Comparison of ENCODE assay signal across 14 mouse cellular contexts in the genomic region with DNA sequence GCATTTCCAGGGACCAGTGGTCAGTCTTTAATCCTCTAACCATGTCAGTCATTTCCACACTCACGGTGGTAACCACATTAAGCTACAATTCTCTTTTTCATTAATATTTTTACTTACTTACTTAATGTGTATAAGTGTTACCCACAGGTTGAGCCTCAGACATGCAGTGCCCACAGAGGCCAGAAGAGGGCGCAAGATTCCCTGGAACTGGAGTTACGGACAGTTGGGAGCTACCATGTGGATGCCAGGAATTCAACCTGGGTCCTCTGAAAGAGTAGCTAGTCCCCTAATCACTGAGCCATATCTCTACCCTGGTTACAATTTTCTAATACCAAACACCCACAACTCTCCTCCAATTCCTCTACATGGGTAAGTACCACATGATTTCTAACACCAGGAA.
DNase-seq lines count a peak whose midpoint lies in the region; ATAC-seq and TF ChIP-seq lines count a peak whose summit lies in the region.
"Had no signal": no experiment of that assay in that cellular context is flagged by ENCODE, and none has a peak within 500 bp of the region (broad histone marks: within the 10 kb centered on the region; RNA-seq: fewer than 3 reads in every experiment).

No protein-coding gene starts in this region.

- 72% methylated on average over 3 of the region's 3 CpGs for WGBS in hindbrain, postnatal 0 days
- WGBS in hindbrain, embryonic 13.5 days, result 67% methylated on average over 3 of the region's 3 CpGs
- WGBS in lung, embryonic 14.5 days, result 68% methylated on average over 3 of the region's 3 CpGs

- no peaks in the 10 kb centered on the region for H3K27me3 ChIP-seq in hindbrain, postnatal 0 days (ENCODE audit: insufficient read depth, low read length)
- no peaks in the 10 kb centered on the region for H3K27me3 ChIP-seq in hindbrain, embryonic 13.5 days
- no peaks in the 10 kb centered on the region for H3K27me3 ChIP-seq in lung, embryonic 14.5 days (ENCODE audit: insufficient read depth, low read length)
- H3K27me3 ChIP-seq in MEL (ENCODE audit: control insufficient read depth in 1 of 2, insufficient read depth in 2 of 2, low read length in 2 of 2), result no peaks in the 10 kb centered on the region

- TF ChIP-seq RAD21 in MEL (IDR thresholded peaks at IDR 0.05; ENCODE audit: low read depth, low read length), result no peak

- H3K4me3 ChIP-seq in hindbrain, postnatal 0 days (ENCODE audit: low read length), result no peak overlapping the region
- no peak overlapping the region for H3K4me3 ChIP-seq in hindbrain, embryonic 13.5 days
- no peak overlapping the region for H3K4me3 ChIP-seq in lung, embryonic 14.5 days (ENCODE audit: low read depth, low read length)
- no peak overlapping the region for H3K4me3 ChIP-seq in MEL (ENCODE audit: control insufficient read depth in 1 of 2, insufficient read depth in 1 of 2, low read depth in 2 of 2, low read length in 2 of 2)

- TF ChIP-seq CTCF in hindbrain, postnatal 0 days (IDR thresholded peaks at IDR 0.05; ENCODE audit: low read depth), result 0 out of 2 replicates have a peak, but pooled peaks have one; percentile 27
- TF ChIP-seq CTCF in lung, embryonic 14.5 days (IDR thresholded peaks at IDR 0.05; ENCODE audit: low read depth), result peak; percentile 31
- TF ChIP-seq CTCF in MEL (IDR thresholded peaks at IDR 0.05 in 2 of 3, conservative IDR thresholded peaks at IDR 0.05 in 1 of 3; ENCODE audit: control insufficient read depth in 1 of 3, insufficient read depth in 1 of 3, low read depth in 2 of 3, low read length in 3 of 3, poor library complexity in 1 of 3, severe bottlenecking in 1 of 3), result peak; percentile 8 to 33 (median 30); a peak in 4 of 6 replicates

- H3K4me1 ChIP-seq in hindbrain, postnatal 0 days (ENCODE audit: insufficient read depth, low read length), result no peaks in the 10 kb centered on the region
- no peaks in the 10 kb centered on the region for H3K4me1 ChIP-seq in hindbrain, embryonic 13.5 days (replicated peaks)
- H3K4me1 ChIP-seq in lung, embryonic 14.5 days (ENCODE audit: insufficient read depth), result no peaks in the 10 kb centered on the region
- H3K4me1 ChIP-seq in MEL (ENCODE audit: control insufficient read depth in 1 of 2, insufficient read depth in 2 of 2, low read length in 2 of 2), result no peaks in the 10 kb centered on the region

- no peak for TF ChIP-seq EP300 in MEL (IDR thresholded peaks at IDR 0.05; ENCODE audit: low read depth in 1 of 2, low read length in 2 of 2)

- no peak overlapping the region for H3K9ac ChIP-seq in hindbrain, postnatal 0 days (replicated peaks; ENCODE audit: low read length)
- no peak overlapping the region for H3K9ac ChIP-seq in hindbrain, embryonic 13.5 days
- H3K9ac ChIP-seq in lung, embryonic 14.5 days, result no peak overlapping the region
- H3K9ac ChIP-seq in MEL (ENCODE audit: control insufficient read depth, low read depth, low read length, poor library complexity, severe bottlenecking), result no peak overlapping the region

- TF ChIP-seq POLR2A in MEL (IDR thresholded peaks at IDR 0.05; ENCODE audit: control insufficient read depth in 1 of 2, insufficient read depth in 1 of 2, low read depth in 1 of 2, low read length in 2 of 2, poor library complexity in 1 of 2), result no peak

- no peaks in the 10 kb centered on the region for H3K9me3 ChIP-seq in hindbrain, postnatal 0 days (ENCODE audit: low read length)
- H3K9me3 ChIP-seq in hindbrain, embryonic 13.5 days, result no peaks in the 10 kb centered on the region
- no peaks in the 10 kb centered on the region for H3K9me3 ChIP-seq in lung, embryonic 14.5 days (ENCODE audit: low read depth, low read length)
- H3K9me3 ChIP-seq in MEL (replicated peaks; ENCODE audit: insufficient read depth, low read length), result no peaks in the 10 kb centered on the region

- no peak overlapping the region for H3K4me2 ChIP-seq in hindbrain, postnatal 0 days (ENCODE audit: low read depth, low read length)
- H3K4me2 ChIP-seq in hindbrain, embryonic 13.5 days, result no peak overlapping the region
- H3K4me2 ChIP-seq in lung, embryonic 14.5 days, result no peak overlapping the region

- no peak overlapping the region for H3K27ac ChIP-seq in hindbrain, postnatal 0 days
- H3K27ac ChIP-seq in hindbrain, embryonic 13.5 days, result no peak overlapping the region
- no peak overlapping the region for H3K27ac ChIP-seq in lung, embryonic 14.5 days (ENCODE audit: low read depth)
- H3K27ac ChIP-seq in MEL (ENCODE audit: control insufficient read depth, low read depth, low read length), result no peak overlapping the region

- no peaks in the 10 kb centered on the region for H3K36me3 ChIP-seq in hindbrain, postnatal 0 days (ENCODE audit: insufficient read depth, low read length)
- H3K36me3 ChIP-seq in hindbrain, embryonic 13.5 days, result no peaks in the 10 kb centered on the region
- no peaks in the 10 kb centered on the region for H3K36me3 ChIP-seq in lung, embryonic 14.5 days (ENCODE audit: insufficient read depth)
- no peaks in the 10 kb centered on the region for H3K36me3 ChIP-seq in MEL (ENCODE audit: control insufficient read depth in 1 of 2, insufficient read depth in 2 of 2, low read length in 2 of 2)

- no peak for ATAC-seq in hindbrain, postnatal 0 days
- ATAC-seq in hindbrain, embryonic 13.5 days (ENCODE audit: low FRiP score), result no peak
- no peak for ATAC-seq in lung, embryonic 14.5 days (ENCODE audit: insufficient read depth)
- ATAC-seq in megakaryocyte progenitor cell, adult 5-6 weeks (replicated peaks; ENCODE audit: poor library complexity), result peak; percentile 42; the same call in 1 of the 2 replicates
- ATAC-seq: CD4-positive, CD25-positive, alpha-beta regulatory T cell, adult 4 months had no signal

- DNase-seq in hindbrain, postnatal 0 days (ENCODE audit: low spot score), result no peak
- peak; percentile 14 for DNase-seq in lung, embryonic 14.5 days
- no peak for DNase-seq in lung, postnatal 4 days
- DNase-seq in MEL (ENCODE audit: low read depth, low spot score), result peak; percentile 2
- DNase-seq in frontal cortex, postnatal 36 days (ENCODE audit: low spot score in 2 of 2), result no peak
- DNase-seq in frontal cortex, postnatal 10 days (ENCODE audit: low spot score in 2 of 2), result no peak
- DNase-seq: embryo, embryonic 11 days; gastrocnemius, postnatal 36 days; heart, postnatal 4 days; kidney, postnatal 10 days; thymus, adult 18-20 months had no signal

- no peaks in the 10 kb centered on the region for H3K79me2 ChIP-seq in MEL (ENCODE audit: control insufficient read depth, insufficient read depth, low read length, poor library complexity)

TF ChIP-seq in MEL, 35 proteins besides CTCF, POLR2A, EP300 and RAD21:
- TF ChIP-seq SIN3A (IDR thresholded peaks at IDR 0.05; ENCODE audit: low read length), result no peak
- TF ChIP-seq NELFE (IDR thresholded peaks at IDR 0.05; ENCODE audit: low read depth, low read length), result no peak
- no peak for TF ChIP-seq E2F4 (IDR thresholded peaks at IDR 0.05; ENCODE audit: borderline replicate concordance, low read depth, low read length)
- no peak for TF ChIP-seq GABPA (IDR thresholded peaks at IDR 0.05; ENCODE audit: low read depth, low read length)
- no peak for TF ChIP-seq POLR2AphosphoS2 (IDR thresholded peaks at IDR 0.05; ENCODE audit: low read length)
- no peak for TF ChIP-seq MYB (IDR thresholded peaks at IDR 0.05; ENCODE audit: low read depth, low read length)
- no peak for TF ChIP-seq ETS1 (IDR thresholded peaks at IDR 0.05; ENCODE audit: low read depth, low read length)
- TF ChIP-seq UBTF (IDR thresholded peaks at IDR 0.05; ENCODE audit: borderline replicate concordance, insufficient read depth, low read depth, low read length), result no peak
- no peak for TF ChIP-seq USF1 (IDR thresholded peaks at IDR 0.05; ENCODE audit: low read depth, low read length)
- no peak for TF ChIP-seq TCF12 (IDR thresholded peaks at IDR 0.05; ENCODE audit: low read depth, low read length)
- TF ChIP-seq MXI1 (IDR thresholded peaks at IDR 0.05; ENCODE audit: low read depth, low read length), result no peak
- no peak for TF ChIP-seq MAZ (IDR thresholded peaks at IDR 0.05; ENCODE audit: low read depth, low read length)
- no peak for TF ChIP-seq SMC3 (IDR thresholded peaks at IDR 0.05; ENCODE audit: low read depth, low read length)
- TF ChIP-seq MEF2A (IDR thresholded peaks at IDR 0.05; ENCODE audit: extremely low read depth, insufficient replicate concordance, low read depth, low read length, poor library complexity, severe bottlenecking), result no peak
- no peak for TF ChIP-seq ELF1 (IDR thresholded peaks at IDR 0.05; ENCODE audit: low read depth, low read length)
TF ChIP-seq in MEL: peak in this region for 0.

Comparison
In these comparisons a context has a peak if more than half of its experiments do, and no peak if none do; other contexts are left out.
1. DNase-seq: peak in lung, embryonic 14.5 days (single experiment) and MEL (single experiment); none in hindbrain, postnatal 0 days (single experiment), lung, postnatal 4 days (0 of 2), frontal cortex, postnatal 36 days (0 of 2) and frontal cortex, postnatal 10 days (0 of 2).
2. Peak in every context shown above with its lines, with median percentiles within 50 percentile points of each other: CTCF ChIP-seq.